Mouse (Mus musculus) liver, adult 2 months (tissue): ENCODE measurements at regions not wholly inside any gene's neighbourhood (a gene's known extent, or its start where the extent isn't known, plus 50 kb on each side); places are given as distances from the start of the nearest gene placed in this dataset.

Experiments used
- CTCF ChIP-seq: fragments of 200-500 bp; IDR thresholded peaks from 2 replicates; pipeline ENCODE4 v1.5.1; 2011; ENCODE audit warnings: low read depth, low read length, control low read depth
- POLR2A ChIP-seq: fragments of 200-500 bp; IDR thresholded peaks from 2 replicates; pipeline ENCODE4 v1.6.1; 2011; ENCODE audit warnings: low read length, control low read depth; ENCODE audit not compliant: insufficient read depth; ENCODE audit errors: extremely low read depth

- TF ChIP-seq CTCF (no peak), POLR2A (no peak)
Measured at GRCm38 (mm10) chr15:7005142-7005541, 85.3 kb upstream of the Lifr start.
